Mouse (Mus musculus) heart, embryonic 11.5 days (tissue): ENCODE results near the gene Tmem192. TPM values are rescaled to one million over a fixed set of nuclear protein-coding genes. Genes with fewer than 3 reads are reported as not detected.
"Not testable (repeated sequence)": the region's sequence is repeated elsewhere in the genome, so short reads cannot be mapped to it uniquely, and the experiment has no call there.

Experiments
- ATAC-seq: fragments of 200-750 bp; cut with Nextera tagmentation; replicated peaks from 2 replicates; pipeline ENCODE4 v1.8.0; 2017; ENCODE audit warnings: moderate library complexity; ENCODE audit not compliant: insufficient number of reproducible peaks, low FRiP score, low TSS enrichment
- H3K27ac ChIP-seq: fragments of 300-500 bp; sonication (generic); 2 replicates; pipeline ENCODE4 v1.5.1; 2014; ENCODE audit warnings: mild to moderate bottlenecking, low read depth, low read length
- H3K27me3 ChIP-seq: fragments of 300-500 bp; sonication (generic); 2 replicates; pipeline ENCODE4 v1.6.1; 2014; ENCODE audit warnings: mild to moderate bottlenecking, low read length, mixed read lengths; ENCODE audit not compliant: control insufficient read depth, insufficient read depth
- H3K36me3 ChIP-seq: fragments of 300-500 bp; sonication (generic); 2 replicates; pipeline ENCODE4 v1.6.1; 2014; ENCODE audit warnings: mild to moderate bottlenecking, low read length, moderate library complexity, mixed read lengths; ENCODE audit not compliant: control insufficient read depth, insufficient read depth
- H3K4me1 ChIP-seq: fragments of 300-500 bp; sonication (generic); 2 replicates; pipeline ENCODE4 v1.6.1; 2014; ENCODE audit warnings: low read length; ENCODE audit not compliant: control insufficient read depth, insufficient read depth
- H3K4me2 ChIP-seq: fragments of 300-500 bp; sonication (generic); 2 replicates; pipeline ENCODE4 v1.6.1; 2014; ENCODE audit warnings: mild to moderate bottlenecking, moderate library complexity
- H3K4me3 ChIP-seq: fragments of 300-500 bp; sonication (generic); 2 replicates; pipeline ENCODE4 v1.5.1; 2014; ENCODE audit warnings: low read depth, low read length
- H3K9ac ChIP-seq: fragments of 300-500 bp; sonication (generic); 2 replicates; pipeline ENCODE4 v1.6.1; 2014; ENCODE audit warnings: mild to moderate bottlenecking, low read depth, low read length, moderate library complexity
- H3K9me3 ChIP-seq: fragments of 300-500 bp; sonication (generic); replicated peaks from 2 replicates; pipeline ENCODE4 v1.6.1; 2016; ENCODE audit warnings: low read length; ENCODE audit not compliant: control insufficient read depth
- WGBS: fragments of 180-500 bp; shearing (Covaris S2); extraction: QIAGEN DNeasy Blood & Tissue Kit; methylation state at CpG from one replicate; pipeline ENCODE4 v1.1.7; 2014; ENCODE audit not compliant: insufficient replicate concordance; 5-methylcytosine and 5-hydroxymethylcytosine counted together
- polyA plus RNA-seq: library from polyadenylated mRNA; unstranded; fragments of >200 nt; fragmentation: Nextera tagmentation; extraction: Ambion mirVana; gene quantifications from 2 replicates; pipeline ENCODE4 v1.2.1, GENCODE M21; 2014

The Tmem192 gene
- polyA plus RNA-seq, 1 experiment from 2014 or later, result 24.8 TPM

- Histone ChIP-seq H3K4me1 (no peaks in the 10 kb centered on the region), H3K4me2 (no peak overlapping the region), H3K27ac (no peak overlapping the region), H3K9me3 (no peaks in the 10 kb centered on the region), H3K4me3 (no peak overlapping the region), H3K9ac (no peak overlapping the region), H3K36me3 (no peaks in the 10 kb centered on the region), H3K27me3 (no peaks in the 10 kb centered on the region)
- ATAC-seq, result no peak
- 85% methylated on average over 4 of the region's 4 CpGs for WGBS
Observed at GRCm38 (mm10) chr8:64998806-64999365, 51.9 kb downstream of the Tmem192 start.

- not testable (repeated sequence) for H3K4me2 ChIP-seq, H3K9ac ChIP-seq, H3K36me3 ChIP-seq, H3K4me3 ChIP-seq, H3K27ac ChIP-seq, H3K9me3 ChIP-seq, ATAC-seq, H3K4me1 ChIP-seq, H3K27me3 ChIP-seq
- WGBS, result 70% methylated on average over 6 of the region's 6 CpGs
Observed at GRCm38 (mm10) chr8:65007616-65008015, 60.6 kb downstream of the Tmem192 start.

GRCm38 (mm10) chr8:65018423-65018822 is 71.4 kb downstream of the Tmem192 start, which contains the start of the genes Trim61 and Trim60:
Trim61 (minus strand) TSS chr8:65018523.
Trim60 (minus strand) TSS chr8:65018584.
- H3K27ac ChIP-seq, result no peak within 1 kb of the TSS
- no peaks in the 10 kb centered on the region for H3K36me3 ChIP-seq
- no peak for ATAC-seq
- no peaks in the 10 kb centered on the region for H3K9me3 ChIP-seq
- no peak within 1 kb of the TSS for H3K4me3 ChIP-seq
- no peak within 1 kb of the TSS for H3K4me2 ChIP-seq
- 85% methylated on average over 8 of the region's 8 CpGs for WGBS
- no peaks in the 10 kb centered on the region for H3K27me3 ChIP-seq
- no peak within 1 kb of the TSS for H3K9ac ChIP-seq
- H3K4me1 ChIP-seq, result no peaks in the 10 kb centered on the region

Other genes starting within 250 kb of the Tmem192 start
- 81.2 and 86.9 TPM in 2 replicates for gene Msmo1, start 213.4 kb upstream of the Tmem192 start, polyA plus RNA-seq
- gene Klhl2, start 97.2 kb upstream of the Tmem192 start, polyA plus RNA-seq, result 10.8 and 12.6 TPM in 2 replicates
- 0.10 TPM in 1 of 2 replicates, not detected in the other for gene Trim75, start 40.6 kb downstream of the Tmem192 start, polyA plus RNA-seq
- 0.30 and 0.35 TPM in 2 replicates for gene Trim61, start 71.3 kb downstream of the Tmem192 start, polyA plus RNA-seq
- gene Trim60, start 71.4 kb downstream of the Tmem192 start, polyA plus RNA-seq, result not detected in 2 replicates
- 22.2 and 26.3 TPM in 2 replicates for gene Apela, start 90.2 kb downstream of the Tmem192 start, polyA plus RNA-seq
- not detected in 2 replicates for gene Gm10663, start 127.8 kb downstream of the Tmem192 start, polyA plus RNA-seq
- gene BC030870, start 182.4 kb downstream of the Tmem192 start, polyA plus RNA-seq, result not detected in 2 replicates